Mouse (Mus musculus) testis, adult 2 months (tissue): ENCODE measurements around the gene Pxdn. TPM values are rescaled to one million over a fixed set of nuclear protein-coding genes. Genes with fewer than 3 reads are reported as not detected.

ENCODE experiments used
- H3K27ac ChIP-seq: fragments of 200-500 bp; 2 replicates; pipeline ENCODE4 v1.5.1; 2012; ENCODE audit warnings: low read depth, low read length; ENCODE audit not compliant: control insufficient read depth, insufficient read depth
- H3K27me3 ChIP-seq: fragments of 200-500 bp; 2 replicates; pipeline ENCODE4 v1.6.1; 2012; ENCODE audit warnings: mild to moderate bottlenecking, low read length, moderate library complexity; ENCODE audit not compliant: control insufficient read depth, insufficient read depth
- H3K36me3 ChIP-seq: fragments of 200-500 bp; 2 replicates; pipeline ENCODE4 v1.6.1; 2012; ENCODE audit warnings: mild to moderate bottlenecking, low read length; ENCODE audit not compliant: control insufficient read depth, insufficient read depth
- H3K4me1 ChIP-seq: fragments of 200-500 bp; 2 replicates; pipeline ENCODE4 v1.6.1; 2012; ENCODE audit warnings: low read length; ENCODE audit not compliant: control insufficient read depth, insufficient read depth
- H3K4me3 ChIP-seq: fragments of 200-500 bp; 2 replicates; pipeline ENCODE4 v1.5.1; 2012; ENCODE audit warnings: low read depth, mild to moderate bottlenecking, low read length, moderate library complexity, mixed read lengths; ENCODE audit not compliant: control insufficient read depth
- CTCF ChIP-seq: fragments of 200-500 bp; IDR thresholded peaks from 2 replicates; pipeline ENCODE4 v1.5.1; 2012; ENCODE audit warnings: low read depth, mild to moderate bottlenecking, inconsistent platforms, low read length, moderate library complexity; ENCODE audit not compliant: control insufficient read depth, insufficient read depth, insufficient replicate concordance
- POLR2A ChIP-seq: fragments of 200-500 bp; IDR thresholded peaks from 2 replicates; pipeline ENCODE4 v1.6.1; 2012; ENCODE audit warnings: low read depth, mild to moderate bottlenecking, inconsistent platforms, low read length, moderate library complexity; ENCODE audit not compliant: control insufficient read depth
- polyA plus RNA-seq: library from polyadenylated mRNA; depleted of rRNA; stranded (reverse); fragments of >200 nt; gene quantifications from 2 replicates; pipeline ENCODE4 v1.2.3, GENCODE M21; 2012

Gene Pxdn
- polyA plus RNA-seq, 1 experiment: 3.9 TPM

DNA sequence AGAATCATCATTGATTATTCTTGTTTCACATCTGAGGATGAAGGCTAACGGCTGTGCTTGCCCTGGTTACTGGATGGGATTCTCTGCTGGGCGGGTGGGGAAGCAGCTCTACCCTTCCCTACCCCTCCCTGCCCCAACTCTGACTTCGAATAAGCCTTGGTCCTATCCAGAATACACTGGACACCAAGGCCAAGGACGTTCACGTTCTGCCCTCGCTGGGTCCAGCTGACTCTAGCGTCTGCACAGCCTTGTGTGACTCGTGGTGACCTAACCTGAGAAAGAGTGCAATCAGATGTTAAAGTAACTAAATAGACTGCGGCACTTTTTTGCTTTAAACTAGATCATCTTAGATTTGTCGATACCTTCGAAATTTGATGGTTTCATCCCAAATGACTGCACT lies 15.9 kb upstream of the Pxdn start:
- H3K27ac ChIP-seq: no peak overlapping the region
- no peaks in the 10 kb centered on the region for H3K27me3 ChIP-seq
- no peak overlapping the region for H3K4me3 ChIP-seq
- H3K4me1 ChIP-seq: no peaks in the 10 kb centered on the region
- no peak for TF ChIP-seq POLR2A
- no peak for TF ChIP-seq CTCF
- no peaks in the 10 kb centered on the region for H3K36me3 ChIP-seq

DNA sequence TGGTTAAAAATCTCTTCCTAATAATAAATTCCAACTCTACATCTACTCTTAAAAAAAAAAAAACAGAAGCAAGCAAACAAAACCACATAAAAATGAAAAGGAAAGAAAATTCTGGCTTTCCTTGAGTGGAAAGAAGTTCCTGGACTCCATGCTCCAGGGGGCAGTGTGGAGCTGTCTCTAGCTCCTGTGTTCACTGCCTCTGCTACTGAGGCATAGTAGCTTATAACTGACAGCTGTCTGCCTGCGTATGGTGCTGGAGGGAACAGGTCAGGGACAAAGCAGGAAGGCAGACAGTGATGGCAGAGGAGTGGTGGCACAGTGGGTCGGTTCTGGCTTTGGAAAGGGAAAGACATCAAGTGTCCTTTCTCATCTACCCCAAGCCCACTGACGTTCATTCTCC lies 10.5 kb upstream of the Pxdn start:
- no peaks in the 10 kb centered on the region for H3K36me3 ChIP-seq
- no peaks in the 10 kb centered on the region for H3K4me1 ChIP-seq
- H3K27ac ChIP-seq: no peak overlapping the region
- TF ChIP-seq POLR2A (no peak), CTCF (peak; percentile 29; the same call in 1 of the 2 replicates)
- H3K4me3 ChIP-seq: no peak overlapping the region
- no peaks in the 10 kb centered on the region for H3K27me3 ChIP-seq

DNA sequence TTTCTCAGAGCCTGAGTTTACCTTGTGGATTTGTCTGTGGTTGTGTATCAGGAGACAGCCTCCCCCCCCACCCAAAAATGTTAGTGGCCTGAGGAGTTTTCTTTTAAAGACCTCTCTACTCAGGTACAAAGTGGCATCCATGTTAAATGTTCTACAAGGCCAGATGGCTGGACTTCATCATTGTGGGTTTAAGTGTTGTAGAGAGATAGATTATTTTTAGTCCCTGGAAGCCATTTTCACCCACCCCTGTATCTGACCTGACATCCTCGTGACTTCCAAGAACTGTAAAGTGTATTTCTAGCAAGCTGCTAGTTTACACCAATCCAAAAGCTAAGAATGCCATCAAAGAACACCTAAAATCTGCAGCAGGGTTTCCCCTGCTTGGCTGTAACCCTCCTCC lies 6.8 kb upstream of the Pxdn start:
- no peaks in the 10 kb centered on the region for H3K36me3 ChIP-seq
- no peak overlapping the region for H3K4me3 ChIP-seq
- H3K4me1 ChIP-seq: no peaks in the 10 kb centered on the region
- H3K27ac ChIP-seq: no peak overlapping the region
- no peaks in the 10 kb centered on the region for H3K27me3 ChIP-seq
- TF ChIP-seq CTCF (no peak), POLR2A (no peak)

DNA sequence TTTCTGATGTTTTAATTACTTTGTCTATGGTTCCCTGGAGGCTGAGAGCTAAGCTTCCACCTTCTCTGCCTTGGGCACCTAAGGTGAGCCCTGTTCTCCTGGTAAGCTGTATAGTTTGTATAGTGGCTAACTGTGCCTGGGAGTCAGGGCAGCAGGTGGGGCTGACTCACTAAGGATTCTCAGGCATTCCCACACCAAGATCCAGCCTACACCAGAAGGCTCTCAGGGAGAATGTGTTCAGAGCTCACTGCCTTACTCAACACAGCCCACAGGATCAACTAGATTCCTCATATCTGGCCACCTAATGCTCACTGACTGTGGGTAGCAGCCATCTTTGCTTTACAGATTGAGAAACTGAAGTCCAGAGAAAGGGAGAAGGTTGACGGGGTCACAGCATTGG lies 4.5 kb upstream of the Pxdn start:
- Histone ChIP-seq H3K27ac (no peak overlapping the region), H3K27me3 (no peaks in the 10 kb centered on the region), H3K4me1 (no peaks in the 10 kb centered on the region), H3K36me3 (no peaks in the 10 kb centered on the region), H3K4me3 (no peak overlapping the region)
- TF ChIP-seq POLR2A (no peak), CTCF (no peak)

DNA sequence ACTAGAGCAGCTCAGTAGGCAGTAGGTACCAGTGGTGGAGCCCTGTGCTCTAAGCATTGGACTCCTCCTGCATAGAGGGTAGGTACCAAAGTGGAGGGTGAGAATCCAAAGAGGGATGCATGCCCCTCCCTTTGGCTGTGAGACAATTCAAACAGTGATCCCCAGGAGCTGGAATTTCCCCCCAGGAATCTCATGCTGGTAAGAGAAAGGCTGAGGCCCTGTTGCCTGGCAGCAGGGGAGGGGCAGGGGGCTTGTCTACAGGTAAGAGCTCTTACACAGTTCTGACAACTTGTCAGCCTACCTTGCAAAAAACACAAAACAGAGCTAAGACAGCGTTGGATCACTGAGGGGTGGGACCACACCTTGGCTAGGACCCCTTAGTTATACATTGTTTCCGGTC lies 3.9 kb upstream of the Pxdn start:
- no peak overlapping the region for H3K4me3 ChIP-seq
- no peaks in the 10 kb centered on the region for H3K36me3 ChIP-seq
- no peaks in the 10 kb centered on the region for H3K4me1 ChIP-seq
- no peak overlapping the region for H3K27ac ChIP-seq
- no peaks in the 10 kb centered on the region for H3K27me3 ChIP-seq
- TF ChIP-seq CTCF: no peak
- no peak for TF ChIP-seq POLR2A

DNA sequence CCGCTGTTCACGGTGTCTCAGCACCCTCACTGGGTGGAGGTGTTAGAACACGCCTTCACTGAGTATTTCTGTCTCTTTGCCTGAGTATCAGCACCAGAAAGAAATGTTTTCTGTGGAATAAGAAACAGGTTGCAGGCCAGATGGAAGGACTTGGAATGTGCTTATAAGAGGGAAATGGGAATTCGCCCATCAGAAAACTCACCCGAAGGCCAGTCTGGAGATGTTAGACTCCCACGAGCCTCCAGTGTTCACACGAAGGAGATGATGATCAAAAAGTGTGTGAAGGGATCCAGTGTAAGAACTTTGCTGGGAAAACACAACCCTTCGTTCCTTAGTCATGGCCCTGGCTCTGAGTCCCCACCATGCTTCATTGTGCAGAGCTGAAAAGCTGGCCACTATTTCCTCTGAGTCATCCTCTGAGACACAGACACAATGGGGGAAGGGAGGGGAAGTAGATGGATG lies 3.3 kb upstream of the Pxdn start:
- H3K27ac ChIP-seq: no peak overlapping the region
- H3K36me3 ChIP-seq: no peaks in the 10 kb centered on the region
- peaks cover 2% of the 10 kb centered on the region; the same call in 1 of the 2 replicates for H3K4me1 ChIP-seq
- no peaks in the 10 kb centered on the region for H3K27me3 ChIP-seq
- no peak for TF ChIP-seq POLR2A
- TF ChIP-seq CTCF: no peak
- no peak overlapping the region for H3K4me3 ChIP-seq

DNA sequence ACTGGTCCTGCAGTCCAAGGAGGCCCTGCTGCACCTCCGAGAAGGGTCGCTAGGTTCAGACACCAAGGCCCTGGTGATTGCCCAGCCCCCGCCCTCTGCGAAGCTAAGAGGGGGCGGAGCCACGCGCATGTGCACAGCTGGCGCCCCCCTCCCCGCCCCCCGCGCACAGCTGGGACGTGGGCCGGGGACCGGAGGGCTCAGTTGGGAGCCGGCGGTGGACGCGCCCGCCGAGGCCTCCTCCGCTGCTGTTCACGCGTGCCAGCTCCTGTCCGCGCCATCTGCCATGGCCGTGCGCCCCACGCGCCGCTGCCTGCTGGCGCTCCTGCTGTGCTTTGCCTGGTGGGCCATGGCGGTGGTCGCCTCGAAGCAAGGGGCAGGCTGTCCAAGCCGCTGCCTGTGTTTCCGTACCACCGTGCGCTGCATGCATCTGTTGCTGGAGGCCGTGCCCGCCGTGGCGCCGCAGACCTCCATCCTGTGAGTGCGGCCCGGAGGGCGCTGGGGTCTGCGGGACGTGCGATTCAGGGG lies 505 bp downstream of the Pxdn start:
- TF ChIP-seq CTCF: no peak
- TF ChIP-seq POLR2A: no peak
- Histone ChIP-seq H3K27ac (no peak overlapping the region), H3K4me1 (peaks cover 2% of the 10 kb centered on the region; the same call in 1 of the 2 replicates), H3K36me3 (no peaks in the 10 kb centered on the region), H3K27me3 (no peaks in the 10 kb centered on the region), H3K4me3 (peak overlapping the region; percentile 39)

DNA sequence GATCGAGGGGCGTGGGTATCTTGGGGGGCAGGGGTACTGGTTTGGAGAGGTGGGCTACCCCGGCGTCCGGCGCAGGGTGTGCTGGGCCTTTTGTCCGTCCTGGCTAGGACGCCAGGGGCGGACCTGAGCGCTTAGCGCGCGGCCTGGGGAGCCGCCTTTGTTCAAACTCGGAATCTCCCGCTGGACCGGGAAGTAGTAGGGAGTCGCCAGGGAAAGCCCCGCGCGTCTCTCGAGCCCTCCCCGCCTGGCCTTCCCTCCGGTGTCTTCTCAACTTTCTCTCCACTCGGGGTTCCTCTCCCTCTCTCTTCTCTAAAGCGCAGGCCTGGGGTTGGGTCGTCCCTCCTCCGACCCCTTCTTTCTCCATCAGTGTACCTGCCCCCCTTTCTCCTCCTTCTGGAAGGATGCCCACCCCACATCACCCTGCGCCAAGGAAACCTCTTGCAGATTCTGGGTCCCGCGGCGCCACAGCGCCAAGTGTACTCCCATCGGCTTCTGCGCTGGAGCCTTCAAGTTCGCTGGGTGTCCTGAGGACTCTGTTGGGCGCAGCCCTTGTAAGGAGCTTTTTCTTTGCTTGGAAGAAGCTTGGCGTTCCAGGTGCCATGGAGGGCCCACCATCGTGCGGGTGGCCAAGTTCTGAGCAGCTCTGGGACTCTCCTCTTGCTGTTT lies 1.1 kb downstream of the Pxdn start:
- H3K36me3 ChIP-seq: no peaks in the 10 kb centered on the region
- no peak overlapping the region for H3K27ac ChIP-seq
- H3K4me3 ChIP-seq: peak overlapping the region; percentile 39
- peaks cover 2% of the 10 kb centered on the region; the same call in 1 of the 2 replicates for H3K4me1 ChIP-seq
- no peaks in the 10 kb centered on the region for H3K27me3 ChIP-seq
- TF ChIP-seq POLR2A (no peak), CTCF (no peak)
